Mouse (Mus musculus) neutrophil, adult 83 days (primary cell): ENCODE data around the gene Mast1. TPM values are rescaled to one million over a fixed set of nuclear protein-coding genes. Genes with fewer than 3 reads are reported as not detected.

ENCODE experiments used
- total RNA-seq, 2 experiments: library from RNA; stranded (reverse); gene quantifications; one replicate each; pipeline ENCODE4 v1.2.4; 2023

The Mast1 gene
- total RNA-seq: not detected

GRCm38 (mm10) chr8:84936962-84937546 lies at the start of gene Mast1:
Gene Mast1, minus strand, starts transcription at chr8:84937359.

GRCm38 (mm10) chr8:84978248-84978940 lies 41.2 kb upstream of the Mast1 start, which contains the start of gene Junb:
Gene Junb, minus strand, starts transcription at chr8:84978718.

GRCm38 (mm10) chr8:84969241-84970134 lies 32.3 kb upstream of the Mast1 start, which contains the start of the genes Gm49661, Prdx2 and Rnaseh2a:
Gene Gm49661, minus strand, starts transcription at chr8:84969433.
Gene Prdx2, plus strand, starts transcription at chr8:84969587.
Gene Rnaseh2a, minus strand, starts transcription at chr8:84969767.

GRCm38 (mm10) chr8:84946528-84947240 lies 9.5 kb upstream of the Mast1 start, which contains the start of gene Rtbdn:
Gene Rtbdn, plus strand, starts transcription at chr8:84946991.

GRCm38 (mm10) chr8:84908421-84909161 lies 28.6 kb downstream of the Mast1 start, which contains the start of gene Dnase2a:
Gene Dnase2a, plus strand, starts transcription at chr8:84908560.

GRCm38 (mm10) chr8:84901752-84902151 lies 35.4 kb downstream of the Mast1 start, which contains the start of gene Klf1:
Gene Klf1, plus strand, starts transcription at chr8:84901928.

GRCm38 (mm10) chr8:84893709-84894134 lies 43.4 kb downstream of the Mast1 start, which contains the start of gene Gcdh:
Gene Gcdh, minus strand, starts transcription at chr8:84893921.

GRCm38 (mm10) chr8:84871376-84872308 lies 65.5 kb downstream of the Mast1 start, which contains the start of gene Syce2:
Gene Syce2, plus strand, starts transcription at chr8:84872111.

Other genes with a start within 250 kb of the Mast1 start
- 10 to 100 TPM; 35.1 to 41.1 TPM for gene Nacc1, start 249.5 kb downstream of the Mast1 start, total RNA-seq
- 100 to 1,000 TPM; 103 to 117 TPM for gene Lyl1, start 235.9 kb downstream of the Mast1 start, total RNA-seq
- gene G430095P16Rik, start 214.4 kb downstream of the Mast1 start, total RNA-seq: 10 to 100 TPM; 10.9 to 11.1 TPM
- 10 to 100 TPM; 22.4 to 35.3 TPM for gene Nfix, start 137.0 kb downstream of the Mast1 start, total RNA-seq
- gene Dand5, start 114.5 kb downstream of the Mast1 start, total RNA-seq: 1 to 10 TPM; 1.2 to 1.9 TPM
- gene Gadd45gip1, start 105.8 kb downstream of the Mast1 start, total RNA-seq: 1 to 10 TPM; 6.7 to 9.4 TPM
- gene Rad23a, start 96.7 kb downstream of the Mast1 start, total RNA-seq: 10 to 100 TPM; 45.1 to 61.6 TPM
- gene Calr, start 90.4 kb downstream of the Mast1 start, total RNA-seq: 100 to 1,000 TPM; 331 to 384 TPM
- 10 to 100 TPM; 27.1 to 36.2 TPM for gene Farsa, start 80.4 kb downstream of the Mast1 start, total RNA-seq
- gene Syce2, start 65.2 kb downstream of the Mast1 start, total RNA-seq: 10 to 100 TPM; 14.8 to 20.6 TPM
- 10 to 100 TPM in 1 of 2 experiments, 1 to 10 TPM in 1; 9.6 to 11.3 TPM for gene Gcdh, start 43.4 kb downstream of the Mast1 start, total RNA-seq
- 10 to 100 TPM; 21.1 to 28.8 TPM for gene Klf1, start 35.4 kb downstream of the Mast1 start, total RNA-seq
- 10 to 100 TPM; 20.0 to 24.8 TPM for gene Dnase2a, start 28.8 kb downstream of the Mast1 start, total RNA-seq
- gene Rtbdn, start 9.6 kb upstream of the Mast1 start, total RNA-seq: not detected
- gene Gm49661, start 32.1 kb upstream of the Mast1 start, total RNA-seq: not detected
- gene Prdx2, start 32.2 kb upstream of the Mast1 start, total RNA-seq: 100 to 1,000 TPM; 117 to 203 TPM
- 10 to 100 TPM; 35.2 to 37.9 TPM for gene Rnaseh2a, start 32.4 kb upstream of the Mast1 start, total RNA-seq
- 1,000 to 10,000 TPM; 1,182 to 1,374 TPM for gene Junb, start 41.4 kb upstream of the Mast1 start, total RNA-seq
- gene Hook2, start 53.2 kb upstream of the Mast1 start, total RNA-seq: 1 to 10 TPM in 1 of 2 experiments, under 1 TPM in 1; 0.83 to 1.1 TPM
- not detected for gene Best2, start 77.2 kb upstream of the Mast1 start, total RNA-seq
- gene Asna1, start 87.9 kb upstream of the Mast1 start, total RNA-seq: 10 to 100 TPM; 56.3 to 62.0 TPM
- 100 to 1,000 TPM; 154 TPM for gene Trir, start 89.5 kb upstream of the Mast1 start, total RNA-seq
- 10 to 100 TPM; 34.3 to 53.0 TPM for gene Tnpo2, start 99.6 kb upstream of the Mast1 start, total RNA-seq
- gene Fbxw9, start 122.7 kb upstream of the Mast1 start, total RNA-seq: 1 to 10 TPM; 4.8 to 6.4 TPM
- not detected for gene Gm5741, start 130.6 kb upstream of the Mast1 start, total RNA-seq
- gene Dhps, start 134.4 kb upstream of the Mast1 start, total RNA-seq: 10 to 100 TPM; 35.8 to 38.4 TPM
- gene Wdr83os, start 143.4 kb upstream of the Mast1 start, total RNA-seq: 10 to 100 TPM; 36.7 TPM
- 10 to 100 TPM; 12.1 to 19.5 TPM for gene Wdr83, start 143.9 kb upstream of the Mast1 start, total RNA-seq
- 100 to 1,000 TPM; 291 to 306 TPM for gene Man2b1, start 145.9 kb upstream of the Mast1 start, total RNA-seq
- gene Zfp791, start 185.7 kb upstream of the Mast1 start, total RNA-seq: not detected
- not detected for gene Cks1brt, start 214.6 kb upstream of the Mast1 start, total RNA-seq